Mouse (Mus musculus): ENCODE results near the gene Tspan18. TPM values are rescaled to one million over a fixed set of nuclear protein-coding genes. Genes with fewer than 3 reads are reported as not detected.

The Tspan18 gene
- total and polyA plus RNA-seq, 3 experiments: 0.38 TPM; not detected in 2

DNA sequence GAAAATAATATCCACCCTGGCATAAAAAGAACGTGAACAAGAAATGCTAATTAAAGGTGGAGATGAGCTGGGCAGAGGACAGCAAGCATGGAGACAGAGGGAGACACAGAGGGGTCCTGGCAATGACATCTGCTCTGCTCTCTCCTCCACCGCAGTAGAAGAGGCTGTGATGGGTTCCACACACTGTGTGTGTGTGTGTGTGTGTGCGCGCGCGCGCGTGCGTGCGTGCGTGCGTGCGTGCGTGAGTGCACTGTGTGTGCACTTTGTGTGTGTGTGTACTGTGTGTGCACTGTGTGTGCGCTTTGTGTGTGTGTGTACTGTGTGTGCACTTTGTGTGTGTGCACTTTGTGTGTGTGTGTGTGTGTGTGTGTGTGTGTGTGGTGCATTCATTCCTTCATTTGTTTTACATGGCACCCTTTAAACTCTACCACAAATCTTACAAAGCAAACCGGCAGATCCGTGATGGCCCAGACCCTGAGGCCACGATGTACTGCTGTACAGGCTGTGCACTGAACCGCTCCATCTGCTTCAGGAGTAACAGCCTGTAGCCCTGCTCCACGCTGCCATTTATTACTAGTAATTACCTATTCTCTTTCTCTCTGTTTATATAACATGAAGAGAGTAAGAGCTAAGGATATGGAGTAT lies 156.5 kb downstream of the Tspan18 start:
- H3K9ac ChIP-seq (ENCODE audit: insufficient read depth, low read depth): no peak overlapping the region
- H3K4me3 ChIP-seq (replicated peaks in 1 of 3; ENCODE audit: low read depth in 2 of 3, low read length in 2 of 3, poor library complexity in 1 of 3): peak overlapping the region in 1 of 3 experiments; percentile 19
- H3K27ac ChIP-seq (ENCODE audit: insufficient read depth, low read depth): no peak overlapping the region
- peaks cover 91% of the 10 kb centered on the region for H3K27me3 ChIP-seq (replicated peaks)
- peaks cover 17 to 18% of the 10 kb centered on the region in 2 experiments for H3K4me1 ChIP-seq (ENCODE audit: control insufficient read depth in 1 of 2, insufficient read depth in 2 of 2)
- DNase-seq (ENCODE audit: extremely low read depth): no peak
- dilution Hi-C loops (cut with MboI; ENCODE audit: extremely low pct_ligation_motif_present, extremely low pct_unique_long_range_greater_than_20kb, low sequenced_read_pairs) (no loop called here), in situ Hi-C loops (cut with MboI; ENCODE audit: low pct_ligation_motif_present, low pct_unique_long_range_greater_than_20kb, low sequenced_read_pairs) (loop anchor here (10.0 kb wide), 1 partner anchor 53 kb away; no protein-coding TSS in a partner anchor)
- TF ChIP-seq USF2 (conservative IDR thresholded peaks at IDR 0.05; ENCODE audit: low read depth, low read length) (no peak), PAX5 (IDR thresholded peaks at IDR 0.05; ENCODE audit: low read length) (no peak), ELF1 (IDR thresholded peaks at IDR 0.05; ENCODE audit: low read depth, low read length) (no peak)
- no peaks in the 10 kb centered on the region for H3K9me3 ChIP-seq (replicated peaks; ENCODE audit: low read length)
- H3K79me2 ChIP-seq (replicated peaks; ENCODE audit: control insufficient read depth, extremely low read depth, insufficient read depth, poor library complexity, severe bottlenecking): no peaks in the 10 kb centered on the region
- no peaks in the 10 kb centered on the region for H3K36me3 ChIP-seq (replicated peaks in 1 of 2; ENCODE audit: control insufficient read depth in 1 of 2, insufficient read depth in 1 of 2, low read length in 1 of 2)
- H3K4me2 ChIP-seq (ENCODE audit: insufficient read depth, low read depth, poor library complexity, severe bottlenecking): no peak overlapping the region

DNA sequence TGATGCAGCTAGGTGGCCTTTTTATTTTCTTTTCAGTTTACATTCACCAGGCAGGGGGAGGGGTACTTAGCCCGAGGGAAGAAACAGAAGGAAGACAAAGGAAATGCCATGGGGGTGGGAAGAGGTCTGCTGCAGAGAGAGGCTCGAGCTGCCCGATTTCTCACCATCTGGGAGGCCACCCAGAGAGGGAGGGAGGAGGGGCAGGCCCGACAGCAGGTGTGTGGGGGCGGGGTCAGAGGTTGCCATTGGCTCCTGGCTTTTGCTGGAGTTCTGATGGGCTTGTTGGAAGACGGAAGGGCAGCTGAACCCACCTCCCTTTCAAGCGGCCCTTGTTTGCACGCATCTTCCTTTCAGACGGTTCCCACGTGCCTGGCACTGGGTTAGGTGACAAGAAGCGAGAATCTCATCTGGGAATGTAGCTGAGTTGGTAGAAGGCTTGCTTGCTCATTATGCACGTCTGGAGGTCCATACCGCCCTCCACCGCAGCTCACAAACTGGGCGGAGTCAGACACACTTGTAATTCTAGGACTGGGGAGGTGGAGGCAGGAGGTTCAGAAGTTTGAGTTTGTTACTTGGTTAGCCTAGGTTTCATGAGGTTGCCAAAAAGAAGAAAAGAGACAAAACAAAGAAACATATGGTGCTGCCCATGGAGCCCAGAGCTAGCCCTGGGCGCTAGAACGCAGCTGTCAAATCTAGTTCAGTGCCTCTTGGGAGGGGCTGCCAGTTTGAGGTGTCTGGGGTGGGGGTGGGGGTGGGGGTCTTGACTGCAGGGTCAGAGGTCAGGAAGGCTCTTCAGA lies 157.2 kb downstream of the Tspan18 start:
- Histone ChIP-seq H3K4me1 (ENCODE audit: control insufficient read depth in 1 of 2, insufficient read depth in 2 of 2) (peaks cover 17 to 18% of the 10 kb centered on the region in 2 experiments), H3K27me3 (replicated peaks) (peaks cover 92% of the 10 kb centered on the region), H3K4me3 (replicated peaks in 1 of 3; ENCODE audit: low read depth in 2 of 3, low read length in 2 of 3, poor library complexity in 1 of 3) (no peak overlapping the region), H3K9ac (ENCODE audit: insufficient read depth, low read depth) (no peak overlapping the region), H3K36me3 (replicated peaks in 1 of 2; ENCODE audit: control insufficient read depth in 1 of 2, insufficient read depth in 1 of 2, low read length in 1 of 2) (no peaks in the 10 kb centered on the region), H3K4me2 (ENCODE audit: insufficient read depth, low read depth, poor library complexity, severe bottlenecking) (peak overlapping the region; percentile 24), H3K27ac (ENCODE audit: insufficient read depth, low read depth) (no peak overlapping the region), H3K9me3 (replicated peaks; ENCODE audit: low read length) (no peaks in the 10 kb centered on the region), H3K79me2 (replicated peaks; ENCODE audit: control insufficient read depth, extremely low read depth, insufficient read depth, poor library complexity, severe bottlenecking) (no peaks in the 10 kb centered on the region)
- in situ Hi-C loops (cut with MboI; ENCODE audit: low pct_ligation_motif_present, low pct_unique_long_range_greater_than_20kb, low sequenced_read_pairs) (loop anchor here (10.0 kb wide), 1 partner anchor 52 kb away; no protein-coding TSS in a partner anchor), dilution Hi-C loops (cut with MboI; ENCODE audit: extremely low pct_ligation_motif_present, extremely low pct_unique_long_range_greater_than_20kb, low sequenced_read_pairs) (no loop called here)
- TF ChIP-seq BHLHE40 (IDR thresholded peaks at IDR 0.05; ENCODE audit: low read depth, low read length): peak; percentile 73
- TF ChIP-seq RAD21 (IDR thresholded peaks at IDR 0.05; ENCODE audit: low read depth, low read length): no peak
- no peak; the same call in 1 of the 2 replicates for TF ChIP-seq ELF1 (IDR thresholded peaks at IDR 0.05; ENCODE audit: low read depth, low read length)
- 0 out of 2 replicates have a peak, but pooled peaks have one; percentile 13 for TF ChIP-seq IRF4 (IDR thresholded peaks at IDR 0.05; ENCODE audit: low read depth, low read length)
- TF ChIP-seq TCF12 (IDR thresholded peaks at IDR 0.05; ENCODE audit: low read depth, low read length): peak; percentile 75
- TF ChIP-seq EP300 (IDR thresholded peaks at IDR 0.05; ENCODE audit: low read length): 0 out of 2 replicates have a peak, but pooled peaks have one; percentile 28
- TF ChIP-seq MXI1 (IDR thresholded peaks at IDR 0.05; ENCODE audit: low read depth, low read length): peak; percentile 44
- TF ChIP-seq CHD2 (IDR thresholded peaks at IDR 0.05; ENCODE audit: low read length): peak; percentile 85
- no peak for DNase-seq (ENCODE audit: extremely low read depth)

All from CH12.LX (cell line).